Mouse (Mus musculus) small intestine, adult 2 months (tissue): Measurements from ENCODE around the gene Scpep1.

Source experiments
- CTCF ChIP-seq: fragments of 200-500 bp; IDR thresholded peaks from 2 replicates; pipeline ENCODE4 v1.5.1; 2012; ENCODE audit warnings: low read depth, mild to moderate bottlenecking, control low read depth, inconsistent platforms, low read length, moderate library complexity, mixed read lengths; ENCODE audit not compliant: insufficient replicate concordance, insufficient read length; ENCODE audit errors: extremely low read depth
- POLR2A ChIP-seq: fragments of 200-500 bp; IDR thresholded peaks from 2 replicates; pipeline ENCODE4 v1.6.1; 2012; ENCODE audit warnings: low read depth, mild to moderate bottlenecking, control low read depth, inconsistent platforms, low read length, moderate library complexity

GRCm38 (mm10) chr11:88973776-88974701 is 18.8 kb upstream of the Scpep1 start:
- no peak; the same call in 1 of the 2 replicates for TF ChIP-seq POLR2A
- TF ChIP-seq CTCF = peak; percentile 86
